Mouse (Mus musculus) liver, embryonic 13.5 days (tissue): ENCODE measurements around the gene Tusc2. TPM values are rescaled to one million over a fixed set of nuclear protein-coding genes. Genes with fewer than 3 reads are reported as not detected.

Source experiments
- ATAC-seq: fragments of 200-750 bp; cut with Nextera tagmentation; 2 replicates; pipeline ENCODE4 v1.8.0; 2017; ENCODE audit warnings: low read depth, mild to moderate bottlenecking, moderate number of reproducible peaks, moderate library complexity
- DNase-seq: peaks from one replicate; pipeline ENCODE4 v3.0.0; 2022
- H3K27ac ChIP-seq: fragments of 300-500 bp; sonication (generic); 2 replicates; pipeline ENCODE4 v1.5.1; 2015; ENCODE audit warnings: moderate library complexity, mild to moderate bottlenecking, inconsistent platforms
- H3K27me3 ChIP-seq: fragments of 300-500 bp; sonication (generic); 2 replicates; pipeline ENCODE4 v1.6.1; 2015; ENCODE audit warnings: mild to moderate bottlenecking, inconsistent platforms
- H3K36me3 ChIP-seq: fragments of 300-500 bp; sonication (generic); 2 replicates; pipeline ENCODE4 v1.6.1; 2015; ENCODE audit warnings: mild to moderate bottlenecking, inconsistent platforms
- H3K4me1 ChIP-seq: fragments of 300-500 bp; sonication (generic); replicated peaks from 2 replicates; pipeline ENCODE4 v1.6.1; 2015; ENCODE audit warnings: inconsistent platforms
- H3K4me2 ChIP-seq: fragments of 300-500 bp; sonication (generic); 2 replicates; pipeline ENCODE4 v1.6.1; 2015; ENCODE audit warnings: inconsistent platforms, mild to moderate bottlenecking, moderate library complexity
- H3K4me3 ChIP-seq: fragments of 300-500 bp; sonication (generic); replicated peaks from 2 replicates; pipeline ENCODE4 v1.5.1; 2015; ENCODE audit warnings: mild to moderate bottlenecking, inconsistent platforms
- H3K9ac ChIP-seq: fragments of 300-500 bp; sonication (generic); 2 replicates; pipeline ENCODE4 v1.6.1; 2015; ENCODE audit warnings: mild to moderate bottlenecking, inconsistent platforms
- H3K9me3 ChIP-seq: fragments of 300-500 bp; sonication (generic); replicated peaks from 2 replicates; pipeline ENCODE4 v1.6.1; 2016; ENCODE audit warnings: inconsistent platforms
- WGBS: fragments of 180-500 bp; shearing (Covaris S2); methylation state at CpG from one replicate; pipeline ENCODE4 v1.1.7; 2015; ENCODE audit not compliant: insufficient replicate concordance; 5-methylcytosine and 5-hydroxymethylcytosine counted together
- polyA plus RNA-seq: library from polyadenylated mRNA; unstranded; fragments of >200 nt; fragmentation: Nextera tagmentation; extraction: Ambion mirVana; gene quantifications from 2 replicates; pipeline ENCODE4 v1.2.1, GENCODE M21; 2015

Gene Tusc2
- polyA plus RNA-seq, 1 experiment from 2014 or later, result 40.1 TPM

DNA sequence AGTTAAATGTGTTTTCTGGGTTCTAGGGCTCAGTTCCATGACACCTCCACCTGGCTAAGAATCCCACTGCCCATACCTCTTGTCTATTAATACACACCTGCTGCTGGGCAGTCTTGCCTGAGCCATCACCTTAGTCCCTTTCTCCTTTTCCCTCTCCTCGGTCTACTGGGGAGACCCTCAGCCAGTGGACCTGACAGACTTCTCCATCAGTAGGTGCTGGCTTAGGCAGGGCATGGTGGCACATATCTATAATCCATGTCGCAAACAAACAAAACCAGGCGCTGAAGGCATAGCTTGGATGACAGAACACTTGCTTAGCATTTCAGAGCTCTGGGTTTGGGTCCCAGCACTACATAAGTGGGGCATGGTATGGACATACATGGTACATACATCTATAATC, 24.3 kb upstream of the Tusc2 start:
- Histone ChIP-seq H3K4me2 (no peak overlapping the region), H3K9ac (no peak overlapping the region), H3K4me1 (peaks cover 63% of the 10 kb centered on the region), H3K27me3 (no peaks in the 10 kb centered on the region), H3K9me3 (no peaks in the 10 kb centered on the region), H3K36me3 (peaks cover 46% of the 10 kb centered on the region), H3K4me3 (no peak overlapping the region), H3K27ac (no peak overlapping the region)
- WGBS, result 83% methylated on average over 3 of the region's 3 CpGs
- DNase-seq (no peak), ATAC-seq (no peak)

DNA sequence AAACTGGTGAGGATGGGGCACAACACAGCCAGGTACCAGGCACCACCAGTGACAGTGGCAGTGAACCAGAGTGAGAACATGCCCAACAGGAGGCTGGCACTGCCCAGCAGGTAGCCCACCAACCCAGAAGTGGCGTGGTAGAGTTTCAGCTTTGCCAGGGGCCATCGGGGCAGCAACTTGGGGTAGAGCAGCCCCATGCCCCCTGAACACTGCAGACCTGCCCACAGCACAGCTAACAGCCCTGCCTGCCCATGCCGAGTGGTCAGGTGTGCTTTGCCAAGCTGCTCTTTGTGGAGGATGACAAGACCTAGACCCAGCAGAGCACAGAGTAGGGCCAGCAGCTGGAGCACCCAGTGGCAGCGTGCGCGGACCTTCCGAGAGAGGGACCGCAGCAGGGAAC, 23.1 kb upstream of the Tusc2 start:
- H3K4me3 ChIP-seq, result no peak overlapping the region
- H3K36me3 ChIP-seq, result peaks cover 58% of the 10 kb centered on the region
- H3K27ac ChIP-seq, result no peak overlapping the region
- no peak overlapping the region for H3K9ac ChIP-seq
- no peaks in the 10 kb centered on the region for H3K27me3 ChIP-seq
- H3K9me3 ChIP-seq, result no peaks in the 10 kb centered on the region
- DNase-seq (no peak), ATAC-seq (no peak)
- no peak overlapping the region for H3K4me2 ChIP-seq
- WGBS, result 93% methylated on average over 8 of the region's 8 CpGs
- peaks cover 58% of the 10 kb centered on the region for H3K4me1 ChIP-seq

DNA sequence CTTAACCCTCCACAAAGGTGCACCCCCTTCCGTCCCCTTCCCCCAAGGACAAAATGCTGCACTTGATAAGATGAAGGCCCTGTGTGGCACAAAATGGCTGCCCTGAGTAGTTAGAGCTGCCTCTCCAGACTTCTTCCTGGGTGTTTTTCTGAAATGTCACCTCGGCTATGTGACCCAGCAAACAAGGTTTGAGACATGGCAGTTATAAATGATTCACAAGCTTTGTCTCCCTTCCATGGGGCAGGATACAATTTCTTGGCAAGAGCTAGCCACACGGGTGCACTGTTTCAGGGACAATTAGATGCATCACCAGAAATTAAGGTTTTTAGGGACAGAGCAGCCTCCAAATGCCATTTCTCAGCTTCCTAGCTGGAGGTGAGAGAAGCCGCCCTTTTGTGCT, 22.6 kb upstream of the Tusc2 start:
- no peaks in the 10 kb centered on the region for H3K9me3 ChIP-seq
- H3K9ac ChIP-seq, result no peak overlapping the region
- no peak overlapping the region for H3K4me3 ChIP-seq
- peak overlapping the region; percentile 63; the same call in 1 of the 2 replicates for H3K27ac ChIP-seq
- ATAC-seq, result no peak
- peaks cover 61% of the 10 kb centered on the region for H3K36me3 ChIP-seq
- WGBS, result 62% methylated on average over 4 of the region's 4 CpGs
- peak overlapping the region; percentile 93 for H3K4me2 ChIP-seq
- no peaks in the 10 kb centered on the region for H3K27me3 ChIP-seq
- H3K4me1 ChIP-seq, result peaks cover 55% of the 10 kb centered on the region
- DNase-seq, result no peak

DNA sequence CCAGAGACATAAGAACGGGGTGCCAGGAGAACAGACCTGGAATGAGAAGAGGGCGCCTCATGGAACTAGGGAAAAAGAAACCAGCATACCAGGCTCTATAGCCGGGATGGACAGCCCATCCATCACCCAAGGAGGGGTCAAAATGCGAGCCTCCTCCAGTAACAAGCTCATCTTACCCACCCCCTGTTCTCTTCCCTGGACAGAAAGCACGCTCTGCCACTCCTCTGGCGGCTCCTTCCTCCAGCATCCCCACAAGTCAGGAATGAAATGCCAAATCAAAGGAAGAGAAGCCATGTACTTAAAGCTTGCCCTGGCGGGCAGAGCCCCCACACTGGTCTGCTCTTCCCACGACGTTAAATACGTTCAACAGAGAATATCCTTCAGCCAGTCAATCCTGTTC, 22.1 kb upstream of the Tusc2 start:
- no peaks in the 10 kb centered on the region for H3K27me3 ChIP-seq
- ATAC-seq (no peak), DNase-seq (no peak)
- H3K4me1 ChIP-seq, result peaks cover 52% of the 10 kb centered on the region
- WGBS, result 41% methylated on average over 10 of the region's 10 CpGs
- peak overlapping the region; percentile 93 for H3K4me2 ChIP-seq
- H3K9me3 ChIP-seq, result no peaks in the 10 kb centered on the region
- H3K9ac ChIP-seq, result peak overlapping the region; percentile 79; the same call in 1 of the 2 replicates
- H3K4me3 ChIP-seq, result peak overlapping the region; percentile 74
- peak overlapping the region; percentile 63 for H3K27ac ChIP-seq
- H3K36me3 ChIP-seq, result peaks cover 61% of the 10 kb centered on the region

DNA sequence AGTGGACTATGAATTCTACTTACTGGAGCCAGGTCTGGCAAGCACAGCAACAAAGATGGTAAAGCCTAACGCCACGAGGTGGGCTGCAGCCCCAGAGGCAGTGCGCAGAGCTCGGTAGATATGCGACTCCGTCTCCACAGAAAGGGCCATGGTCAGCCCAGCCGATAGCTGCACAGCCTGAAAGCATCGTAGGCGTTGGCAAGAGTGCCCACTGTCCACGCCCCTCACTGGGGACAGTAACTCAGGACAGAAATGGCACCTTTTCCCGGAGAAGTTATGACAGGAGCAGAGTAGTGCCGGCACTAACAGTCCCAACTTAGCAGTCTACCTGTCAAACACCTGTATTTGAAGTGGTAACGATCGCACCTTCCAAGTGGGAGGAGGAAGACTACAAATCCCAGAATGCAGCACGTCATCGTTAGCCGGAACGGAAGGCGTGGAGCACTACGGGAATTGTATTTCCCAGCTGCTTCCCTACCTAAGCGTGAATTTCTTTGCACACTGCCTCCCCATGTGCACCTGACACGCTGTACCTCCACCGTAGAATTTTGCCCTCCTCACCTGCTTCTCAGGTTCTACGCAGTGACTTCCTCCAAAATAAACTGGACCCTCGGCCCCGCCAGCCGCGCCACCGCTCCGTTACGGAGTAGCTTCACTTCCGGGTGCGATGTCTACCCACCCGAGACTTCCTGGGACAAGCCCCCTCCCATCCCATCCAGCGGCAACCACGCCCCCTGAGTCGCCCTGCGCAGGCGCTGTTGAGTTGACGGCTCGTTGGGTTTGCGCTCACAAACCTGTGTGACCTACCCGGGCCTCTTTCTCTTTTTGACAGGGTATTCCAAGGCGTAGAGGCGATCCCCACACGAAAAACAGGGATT, 21.3 kb upstream of the Tusc2 start, which contains the start of the genes Cyb561d2 and Nprl2:
TSS of gene Cyb561d2 (minus strand) at position 720 of the 878 bp plus-strand sequence.
TSS of gene Nprl2 (plus strand) at position 753 of the 878 bp plus-strand sequence.
- WGBS, result under 1% methylated on average over 46 of the region's 46 CpGs
- Histone ChIP-seq H3K27ac (peak within 1 kb of the TSS; percentile 80), H3K9me3 (no peaks in the 10 kb centered on the region), H3K9ac (peak within 1 kb of the TSS; percentile 79), H3K27me3 (no peaks in the 10 kb centered on the region), H3K4me3 (peak within 1 kb of the TSS; percentile 74), H3K36me3 (peaks cover 57% of the 10 kb centered on the region), H3K4me2 (peak within 1 kb of the TSS; percentile 93), H3K4me1 (peaks cover 52% of the 10 kb centered on the region)
- DNase-seq (peak; percentile 85), ATAC-seq (peak; percentile 81)

DNA sequence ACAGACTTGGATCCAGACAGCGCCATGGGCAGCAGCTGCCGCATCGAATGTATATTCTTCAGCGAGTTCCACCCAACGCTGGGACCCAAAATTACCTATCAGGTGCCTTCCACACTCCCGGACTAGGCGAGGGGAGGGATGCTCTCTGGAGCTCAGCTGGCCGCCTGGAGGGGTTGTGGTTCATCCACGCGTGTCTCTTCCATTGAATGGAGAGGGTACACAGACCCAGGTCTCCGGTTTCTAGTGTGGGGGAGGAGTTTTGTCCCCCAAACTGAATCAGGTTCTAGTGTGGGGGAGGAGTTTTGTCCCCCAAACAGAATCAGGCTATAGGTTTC, 20.7 kb upstream of the Tusc2 start:
- ATAC-seq (0 out of 2 replicates have a peak, but pooled peaks have one; percentile 9), DNase-seq (no peak)
- Histone ChIP-seq H3K9me3 (no peaks in the 10 kb centered on the region), H3K27me3 (no peaks in the 10 kb centered on the region), H3K27ac (peak overlapping the region; percentile 80), H3K4me1 (peaks cover 52% of the 10 kb centered on the region), H3K9ac (peak overlapping the region; percentile 79), H3K4me3 (peak overlapping the region; percentile 74), H3K36me3 (peaks cover 51% of the 10 kb centered on the region), H3K4me2 (peak overlapping the region; percentile 93)
- WGBS, result 2% methylated on average over 11 of the region's 11 CpGs

DNA sequence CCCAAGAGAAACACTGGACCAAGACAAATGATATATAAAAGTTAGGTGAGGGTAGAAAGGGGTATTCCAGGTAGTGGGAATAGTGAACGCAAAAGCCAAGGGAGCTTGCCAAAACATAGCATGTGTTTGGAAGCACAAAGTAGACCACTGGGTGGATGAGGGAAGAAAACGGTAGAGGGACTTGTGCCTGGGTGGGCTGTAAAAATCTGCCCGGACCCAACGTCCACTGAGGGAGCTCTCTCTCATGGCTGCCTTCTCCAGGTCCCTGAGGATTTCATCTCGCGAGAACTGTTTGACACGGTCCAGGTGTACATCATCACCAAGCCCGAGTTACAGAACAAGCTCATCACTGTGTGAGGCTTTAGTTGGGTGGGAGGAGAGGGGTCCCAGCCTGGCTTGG, 20.3 kb upstream of the Tusc2 start:
- ATAC-seq, result no peak
- WGBS, result 45% methylated on average over 8 of the region's 8 CpGs
- peaks cover 47% of the 10 kb centered on the region for H3K36me3 ChIP-seq
- DNase-seq, result no peak
- peak overlapping the region; percentile 79 for H3K9ac ChIP-seq
- H3K4me1 ChIP-seq, result peaks cover 52% of the 10 kb centered on the region
- H3K4me3 ChIP-seq, result peak overlapping the region; percentile 74
- peak overlapping the region; percentile 80 for H3K27ac ChIP-seq
- H3K9me3 ChIP-seq, result no peaks in the 10 kb centered on the region
- no peaks in the 10 kb centered on the region for H3K27me3 ChIP-seq
- peak overlapping the region; percentile 93 for H3K4me2 ChIP-seq

DNA sequence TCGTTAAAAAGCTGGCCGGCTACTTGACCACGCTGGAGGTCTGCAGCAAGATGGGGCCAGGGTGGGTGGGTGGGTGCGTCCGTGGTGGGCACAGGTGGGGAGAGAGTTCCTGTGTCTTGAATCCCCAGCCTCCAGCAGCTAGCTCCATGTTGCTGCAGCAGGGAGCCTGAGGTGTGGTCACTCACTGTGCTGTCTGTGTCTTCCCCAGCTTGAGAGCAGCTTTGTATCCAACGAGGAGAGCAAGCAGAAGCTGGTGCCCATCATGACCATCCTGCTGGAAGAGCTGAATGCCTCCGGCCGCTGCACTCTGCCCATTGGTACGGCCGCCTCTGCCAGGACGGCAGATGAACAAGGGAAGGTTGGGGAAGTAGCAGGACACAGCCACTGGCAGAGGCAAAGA, 19.8 kb upstream of the Tusc2 start:
- Histone ChIP-seq H3K4me2 (peak overlapping the region; percentile 93; the same call in 1 of the 2 replicates), H3K27ac (no peak overlapping the region), H3K27me3 (peaks cover 2% of the 10 kb centered on the region; the same call in 1 of the 2 replicates), H3K4me3 (no peak overlapping the region), H3K9me3 (no peaks in the 10 kb centered on the region), H3K9ac (0 out of 2 replicates have a peak overlapping the region, but pooled peaks have one; percentile 79), H3K36me3 (peaks cover 41% of the 10 kb centered on the region), H3K4me1 (peaks cover 55% of the 10 kb centered on the region)
- ATAC-seq (no peak), DNase-seq (no peak)
- 77% methylated on average over 11 of the region's 11 CpGs for WGBS

DNA sequence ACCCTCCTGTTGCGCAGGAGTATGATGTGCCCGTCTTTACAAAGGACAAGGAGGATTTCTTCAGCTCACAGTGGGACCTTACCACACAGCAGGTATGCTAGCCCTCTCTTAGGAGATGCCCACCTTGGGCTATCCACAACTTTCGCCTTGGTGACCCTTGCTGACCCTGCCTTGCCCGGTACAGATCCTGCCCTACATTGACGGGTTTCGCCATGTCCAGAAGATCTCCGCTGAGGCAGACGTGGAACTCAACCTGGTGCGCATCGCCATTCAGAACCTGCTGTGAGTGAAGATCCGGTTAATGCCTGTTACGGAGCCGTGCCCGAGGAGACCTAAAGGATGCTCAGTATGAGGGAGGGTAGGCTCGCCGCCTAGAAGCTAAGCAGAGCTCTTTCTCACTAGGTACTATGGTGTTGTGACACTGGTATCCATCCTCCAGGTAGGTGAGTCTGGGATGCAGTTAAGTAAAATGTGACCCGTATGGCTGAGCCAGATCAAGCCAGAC, 18.8 kb upstream of the Tusc2 start:
- 89% methylated on average over 17 of the region's 17 CpGs for WGBS
- DNase-seq (no peak), ATAC-seq (no peak)
- Histone ChIP-seq H3K4me3 (no peak overlapping the region), H3K36me3 (peaks cover 32% of the 10 kb centered on the region), H3K4me2 (no peak overlapping the region), H3K27me3 (peaks cover 11% of the 10 kb centered on the region; the same call in 1 of the 2 replicates), H3K4me1 (peaks cover 50% of the 10 kb centered on the region), H3K27ac (no peak overlapping the region), H3K9me3 (no peaks in the 10 kb centered on the region), H3K9ac (no peak overlapping the region)

DNA sequence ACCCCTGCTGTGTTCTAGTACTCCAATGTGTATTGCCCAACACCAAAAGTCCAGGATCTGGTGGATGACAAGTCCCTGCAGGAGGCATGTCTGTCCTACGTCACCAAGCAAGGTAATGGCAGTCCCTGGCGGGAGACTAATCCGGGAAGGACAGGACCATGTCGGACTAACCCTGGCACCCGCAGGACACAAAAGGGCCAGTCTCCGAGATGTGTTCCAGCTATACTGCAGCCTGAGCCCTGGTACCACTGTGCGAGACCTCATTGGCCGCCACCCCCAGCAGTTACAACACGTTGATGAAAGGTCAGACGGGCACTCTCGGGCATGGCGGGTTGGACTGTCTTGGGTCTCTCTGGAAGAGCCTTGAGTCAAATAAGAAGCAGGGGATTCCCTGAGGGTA, 18.3 kb upstream of the Tusc2 start:
- H3K9ac ChIP-seq, result no peak overlapping the region
- peaks cover 16% of the 10 kb centered on the region; the same call in 1 of the 2 replicates for H3K27me3 ChIP-seq
- peaks cover 27% of the 10 kb centered on the region for H3K36me3 ChIP-seq
- no peak overlapping the region for H3K4me2 ChIP-seq
- no peak overlapping the region for H3K27ac ChIP-seq
- no peak overlapping the region for H3K4me3 ChIP-seq
- H3K9me3 ChIP-seq, result no peaks in the 10 kb centered on the region
- ATAC-seq (no peak), DNase-seq (no peak)
- WGBS, result 89% methylated on average over 12 of the region's 12 CpGs
- peaks cover 50% of the 10 kb centered on the region for H3K4me1 ChIP-seq

DNA sequence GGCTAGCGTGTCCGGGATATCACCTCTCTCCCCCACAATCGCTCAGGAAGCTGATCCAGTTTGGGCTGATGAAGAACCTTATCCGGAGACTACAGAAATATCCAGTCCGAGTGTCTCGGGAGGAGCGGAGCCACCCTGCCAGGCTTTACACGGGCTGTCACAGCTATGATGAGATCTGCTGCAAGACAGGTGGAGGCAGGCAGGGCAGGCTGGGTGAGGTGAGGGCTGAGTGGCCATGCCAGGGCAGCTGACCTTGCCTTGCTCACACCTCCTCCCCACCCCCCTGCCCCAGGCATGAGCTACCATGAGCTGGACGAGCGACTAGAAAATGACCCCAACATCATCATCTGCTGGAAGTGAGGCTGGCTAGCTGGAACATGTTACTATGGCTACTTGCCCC, 17.9 kb upstream of the Tusc2 start:
- H3K4me1 ChIP-seq, result peaks cover 52% of the 10 kb centered on the region
- no peak overlapping the region for H3K27ac ChIP-seq
- whole genome bisulfite sequencing, result 79% methylated on average over 10 of the region's 10 CpGs

More for the DNA sequence above, 17.9 kb upstream of the Tusc2 start:
- Histone ChIP-seq H3K27me3 (peaks cover 21% of the 10 kb centered on the region; the same call in 1 of the 2 replicates), H3K36me3 (peaks cover 22% of the 10 kb centered on the region), H3K9ac (no peak overlapping the region), H3K4me3 (no peak overlapping the region), H3K4me2 (no peak overlapping the region), H3K9me3 (no peaks in the 10 kb centered on the region)
- DNase-seq (no peak), ATAC-seq (no peak)
